Mouse (Mus musculus) T-helper 17 cell (primary cell): ENCODE data around the gene Map3k13.
"Not testable (repeated sequence)": the region's sequence is repeated elsewhere in the genome, so short reads cannot be mapped to it uniquely, and the experiment has no call there.

Experiments used
- in situ Hi-C, 2 experiments: fragments of 300-600 bp; cut with MboI, MseI; formaldehyde crosslinking; loops; 1 replicate in 1 of 2; 2 replicates in 1 of 2; pipeline ENCODE4 v1.15.1; 2025; ENCODE audit warnings: high pct_unique_total_duplicates in 2 of 2

Map3k13 gene

DNA sequence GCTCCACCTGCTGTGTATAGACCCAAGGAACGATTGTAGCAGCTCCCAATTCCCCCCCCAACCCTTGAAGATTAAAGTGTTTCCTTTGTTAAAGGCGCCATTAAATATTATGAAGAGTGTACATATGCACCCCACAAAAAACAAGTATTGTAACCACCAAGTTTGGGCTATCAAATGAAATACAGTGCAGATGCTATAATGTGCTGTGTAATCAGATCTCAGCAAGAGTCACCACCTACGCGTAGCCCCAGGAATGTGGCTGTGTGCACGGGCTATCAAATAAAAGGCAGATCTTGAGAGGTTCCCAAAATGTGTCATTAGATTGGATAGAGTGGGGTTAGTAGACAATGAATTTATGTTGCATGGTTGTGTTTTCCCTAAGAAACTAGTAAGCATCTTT is 925 bp downstream of the Map3k13 start:
- in situ Hi-C loops = loop anchor here in 1 of 2 experiments (25.0 kb wide), 1 partner anchor 1833 kb away; no protein-coding TSS in a partner anchor

DNA sequence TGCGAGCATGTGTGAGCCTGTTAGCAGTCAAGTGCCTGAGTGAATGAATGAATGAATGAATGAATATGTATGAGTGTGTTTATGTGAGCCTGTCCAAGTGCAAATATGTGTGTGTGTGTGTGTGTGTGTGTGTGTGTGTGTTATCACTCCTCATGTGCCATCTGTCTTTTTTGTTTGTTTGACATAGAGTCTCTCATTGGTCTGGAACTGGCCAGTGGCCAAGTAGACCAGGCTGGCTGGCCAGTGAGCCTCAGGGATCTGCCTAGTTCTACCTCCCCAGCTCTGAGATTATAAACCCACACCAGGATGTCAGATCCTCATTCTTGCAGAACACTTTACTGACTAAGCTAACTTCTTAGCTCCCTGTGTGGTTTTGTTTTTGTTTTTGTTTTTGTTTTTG is 10.1 kb downstream of the Map3k13 start:
- in situ Hi-C loops = no loop called here

DNA sequence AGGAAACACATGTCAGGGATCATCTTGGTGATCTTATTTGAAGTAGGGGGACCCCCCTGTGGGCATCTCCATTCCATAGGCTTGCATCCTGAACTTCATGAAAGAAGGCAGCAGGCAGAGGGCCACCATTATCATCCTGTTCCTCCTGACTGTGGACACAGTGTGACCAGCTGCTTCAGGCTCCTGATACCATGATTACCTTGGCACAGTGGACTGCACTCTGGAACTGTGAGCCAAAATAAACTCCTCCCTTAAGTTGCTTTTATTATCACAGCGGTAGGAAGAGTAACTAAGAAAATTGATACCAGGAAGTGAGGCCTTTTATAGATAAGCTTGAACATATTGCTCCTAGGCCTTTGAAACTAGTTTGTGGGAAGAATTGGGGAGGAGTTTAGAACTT is 12.7 kb downstream of the Map3k13 start:
- in situ Hi-C loops = no loop called here

DNA sequence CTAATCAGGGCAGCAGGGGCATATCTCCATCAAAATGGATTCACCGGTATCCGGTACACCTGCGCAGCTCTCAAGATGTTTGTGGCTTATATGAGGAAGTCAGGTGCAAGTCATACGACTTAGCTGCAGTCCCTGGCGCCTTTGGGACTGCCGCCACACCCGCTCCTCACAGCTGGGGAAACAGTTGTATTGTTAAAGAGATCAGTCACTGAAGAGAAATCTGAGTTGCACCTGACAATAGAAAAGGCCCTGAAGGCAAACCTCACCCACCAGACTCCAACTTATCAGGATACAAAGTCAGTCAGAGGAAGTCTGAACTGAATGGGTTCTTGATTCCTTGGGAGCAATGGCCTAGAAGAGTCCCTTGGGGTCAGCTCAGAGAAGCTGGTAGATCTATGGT is 13.6 kb downstream of the Map3k13 start:
- in situ Hi-C loops = not testable (repeated sequence)

DNA sequence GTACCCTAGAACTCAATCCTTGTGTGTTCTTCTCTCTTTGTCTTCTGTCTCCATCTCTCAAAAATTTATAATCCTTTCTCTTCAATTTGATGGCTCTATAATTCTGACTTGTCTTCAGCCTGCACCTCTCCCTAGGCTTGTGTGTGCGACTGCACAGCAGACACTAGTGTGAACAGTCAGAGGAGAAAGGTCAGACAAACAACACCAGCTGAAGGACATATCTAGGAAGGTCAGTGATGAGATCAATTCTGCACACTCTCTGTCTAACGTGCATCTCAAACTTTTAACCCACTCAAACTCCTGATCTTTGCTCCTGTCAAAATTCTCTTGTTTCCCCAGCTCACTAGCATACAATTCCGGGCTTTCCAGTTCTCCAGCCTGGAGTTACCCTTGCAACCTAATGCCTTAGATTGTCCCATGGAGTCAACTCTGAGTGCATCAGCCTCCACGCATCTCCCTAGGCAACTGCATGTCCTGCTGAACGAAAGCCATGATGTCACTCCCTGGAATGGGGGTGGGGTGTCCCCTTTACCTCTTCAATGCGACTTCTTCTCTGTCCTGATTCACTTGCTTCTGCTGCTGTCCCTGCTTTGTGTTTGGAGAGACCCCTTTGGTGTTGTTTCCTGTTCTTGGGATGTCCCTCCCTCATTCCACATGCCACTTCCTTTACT is 19.2 kb downstream of the Map3k13 start:
- in situ Hi-C loops = no loop called here

DNA sequence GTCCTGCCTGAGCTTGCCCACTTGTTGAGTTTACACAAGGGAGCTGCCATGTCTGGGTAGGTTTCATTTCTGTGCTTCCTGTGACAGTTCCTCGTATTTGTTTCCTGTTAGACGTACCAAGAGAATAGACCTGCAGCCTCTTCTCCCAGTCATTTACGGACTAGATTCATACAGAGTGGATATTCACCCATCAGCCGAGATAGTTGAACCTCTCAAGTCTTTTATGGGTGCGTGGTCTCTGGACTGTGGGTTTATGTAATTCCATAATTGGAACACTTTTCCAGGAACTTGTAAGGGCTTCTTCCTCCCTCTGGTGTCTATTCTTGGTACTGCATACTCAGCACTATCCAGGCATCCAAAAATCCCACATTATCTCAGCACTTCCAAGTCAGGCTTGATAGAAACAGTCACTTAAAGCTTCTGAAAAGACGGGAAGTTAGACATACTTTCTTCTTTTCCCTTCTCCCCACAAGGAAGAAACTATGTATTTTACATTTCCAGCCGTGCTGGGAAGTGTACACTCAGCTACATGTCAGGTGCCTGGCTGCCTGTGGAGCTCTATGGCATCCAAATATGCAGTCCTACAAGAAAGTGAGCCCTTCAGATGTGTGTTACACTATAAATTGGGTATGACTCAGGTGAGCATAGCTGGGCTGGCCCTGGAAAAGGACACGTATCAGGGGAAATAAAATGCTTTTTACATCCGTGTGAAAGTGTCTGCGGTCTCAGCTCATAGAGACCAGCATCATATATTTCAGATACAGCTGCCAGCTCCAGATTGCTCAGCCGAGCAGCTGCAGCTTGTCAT is 20.9 kb downstream of the Map3k13 start:
- in situ Hi-C loops = loop anchor here (5.0 kb wide), 2 partner anchors 58 to 318 kb away; no protein-coding TSS in a partner anchor

DNA sequence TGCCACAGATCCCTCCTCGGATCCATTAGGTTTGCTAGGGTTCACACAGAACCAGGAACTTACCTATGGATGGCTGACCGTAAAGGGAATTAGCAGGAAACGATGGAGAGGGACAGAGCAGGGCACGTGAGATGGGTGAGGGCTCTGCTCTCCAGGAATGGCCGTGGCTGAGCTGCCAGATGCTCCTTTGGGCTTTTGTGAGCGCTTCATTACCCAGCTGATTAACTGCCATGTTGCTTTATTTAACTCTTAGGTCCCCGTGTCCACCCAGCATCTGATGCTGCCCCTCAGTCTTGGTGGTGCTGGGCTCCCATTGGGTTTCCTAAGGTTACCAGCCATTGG is 21.5 kb downstream of the Map3k13 start:
- in situ Hi-C loops = loop anchor here (5.0 kb wide), 2 partner anchors 58 to 318 kb away; no protein-coding TSS in a partner anchor

DNA sequence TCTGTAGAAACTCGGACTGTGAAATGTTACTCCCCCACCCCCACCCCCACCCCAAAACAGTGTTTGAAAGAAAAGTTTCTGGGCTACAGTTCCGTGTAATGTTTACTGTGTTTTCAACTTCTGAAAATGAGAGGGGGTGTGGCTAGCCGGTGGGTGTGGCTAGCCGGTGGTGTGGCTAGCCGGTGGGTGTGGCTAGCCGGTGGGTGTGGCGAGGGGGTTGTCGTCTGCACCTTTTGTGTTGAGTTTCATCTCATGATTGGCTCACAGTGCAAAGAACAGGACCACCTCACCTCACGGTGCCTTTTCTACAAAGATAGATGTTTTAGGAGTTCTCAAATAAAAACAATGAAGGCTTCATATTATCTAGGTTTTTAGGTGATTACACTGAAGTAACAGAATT is 24.0 kb downstream of the Map3k13 start:
- in situ Hi-C loops = loop anchor here (5.0 kb wide), 2 partner anchors 61 to 321 kb away; no protein-coding TSS in a partner anchor

DNA sequence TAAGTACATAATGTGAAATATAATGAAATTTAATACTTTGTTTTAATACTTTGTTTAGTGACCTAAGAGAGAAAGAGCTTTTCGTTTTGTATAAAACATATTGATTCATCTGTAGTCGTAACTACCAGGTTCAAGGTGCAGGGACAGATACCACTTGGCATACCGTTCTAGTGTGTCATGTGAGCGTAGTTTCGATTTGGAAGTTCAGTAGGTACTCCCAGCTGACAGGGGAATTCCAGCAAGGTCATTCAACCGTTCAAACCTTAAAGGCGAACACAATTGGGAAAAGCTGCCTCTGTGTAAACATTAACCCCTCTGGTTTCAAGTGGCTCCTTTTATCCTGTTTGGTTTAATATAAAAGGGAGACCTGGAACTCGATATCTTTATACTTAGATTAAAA is 24.5 kb downstream of the Map3k13 start:
- in situ Hi-C loops = loop anchor here (5.0 kb wide), 2 partner anchors 61 to 321 kb away; no protein-coding TSS in a partner anchor

DNA sequence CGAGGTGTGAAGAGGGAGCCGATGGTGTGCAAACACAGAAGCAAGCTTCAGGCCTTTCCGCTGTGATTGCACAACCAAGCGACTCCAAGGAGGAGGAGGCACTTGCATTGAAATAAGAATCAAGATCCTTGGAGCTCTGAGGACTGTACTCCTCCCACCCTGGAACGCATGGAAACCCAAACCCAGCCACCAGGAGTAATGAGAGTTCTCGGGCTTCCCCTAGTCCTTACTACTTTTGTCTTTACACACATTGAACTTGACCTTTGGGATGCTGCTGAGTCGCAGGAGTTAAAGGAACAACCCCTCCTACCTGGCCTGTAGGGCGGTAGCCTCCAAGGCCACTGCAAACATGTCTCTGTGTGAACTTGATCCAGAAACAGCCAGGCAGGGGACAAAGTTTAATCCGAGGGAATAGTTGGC is 31.5 kb downstream of the Map3k13 start:
- in situ Hi-C loops = loop anchor here in 1 of 2 experiments (25.0 kb wide), 1 partner anchor 187 kb away; the partner anchor contains the start of gene Senp2

DNA sequence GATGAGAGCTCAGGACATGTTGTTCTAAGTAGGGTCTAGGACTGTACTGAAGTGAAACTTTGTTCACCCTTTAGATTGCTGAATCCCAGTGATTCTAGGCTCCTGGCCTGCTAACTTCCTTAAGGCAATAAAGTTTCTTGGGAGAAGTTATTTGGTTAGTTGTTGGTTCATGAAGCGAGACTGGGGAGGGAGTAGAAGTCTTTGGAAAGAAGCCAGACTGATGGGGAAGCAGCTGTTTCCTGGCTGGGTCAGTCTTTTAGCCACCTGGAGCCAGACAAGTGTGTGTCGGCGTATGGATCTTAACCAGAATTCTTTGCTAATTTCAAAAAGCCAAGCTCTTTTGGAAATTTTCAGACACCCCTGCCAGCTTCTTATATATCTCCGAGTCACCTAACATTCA is 33.0 kb downstream of the Map3k13 start:
- in situ Hi-C loops = loop anchor here in 1 of 2 experiments (25.0 kb wide), 1 partner anchor 185 kb away; the partner anchor contains the start of gene Senp2

DNA sequence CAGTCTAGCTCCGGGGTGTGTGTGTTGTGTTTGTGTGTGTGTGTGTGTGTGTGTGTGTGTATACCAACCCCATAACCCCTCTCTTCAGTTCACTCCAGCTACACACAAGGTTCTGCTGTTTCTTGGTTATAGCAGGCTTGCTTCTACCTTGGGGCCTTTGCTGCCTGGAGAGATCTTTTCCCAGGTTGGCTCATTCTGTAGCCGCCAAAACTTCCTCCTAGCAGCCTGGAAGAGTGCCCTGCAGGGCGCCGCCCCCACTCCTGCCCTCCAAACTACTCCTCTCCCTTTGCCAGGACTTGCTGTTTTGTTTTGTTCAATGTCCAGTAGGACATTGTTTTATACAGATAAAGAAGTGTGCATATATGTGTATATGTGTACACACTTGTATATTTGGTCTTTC is 33.4 kb downstream of the Map3k13 start:
- in situ Hi-C loops = loop anchor here in 1 of 2 experiments (25.0 kb wide), 1 partner anchor 185 kb away; the partner anchor contains the start of gene Senp2

DNA sequence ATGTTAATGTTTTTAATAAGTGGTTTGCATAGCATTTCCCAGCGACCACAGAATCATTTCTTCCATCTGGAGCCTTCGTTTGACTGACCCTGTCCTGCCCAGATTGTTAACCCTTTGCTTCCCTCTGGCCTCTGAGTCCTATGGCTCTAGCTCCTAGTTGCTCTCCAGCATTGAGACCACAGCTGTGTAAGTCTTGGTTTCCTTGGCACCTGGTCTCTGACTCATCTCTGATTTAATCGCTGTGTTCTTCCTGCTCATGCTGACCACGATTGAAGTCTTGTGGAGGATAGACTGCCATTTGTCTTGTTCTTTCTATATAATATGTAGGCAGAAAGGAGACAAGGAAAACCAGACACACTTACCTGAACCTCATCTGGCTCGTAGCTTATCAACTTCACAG is 35.6 kb downstream of the Map3k13 start:
- in situ Hi-C loops = loop anchor here in 1 of 2 experiments (25.0 kb wide), 1 partner anchor 183 kb away; the partner anchor contains the start of gene Senp2

DNA sequence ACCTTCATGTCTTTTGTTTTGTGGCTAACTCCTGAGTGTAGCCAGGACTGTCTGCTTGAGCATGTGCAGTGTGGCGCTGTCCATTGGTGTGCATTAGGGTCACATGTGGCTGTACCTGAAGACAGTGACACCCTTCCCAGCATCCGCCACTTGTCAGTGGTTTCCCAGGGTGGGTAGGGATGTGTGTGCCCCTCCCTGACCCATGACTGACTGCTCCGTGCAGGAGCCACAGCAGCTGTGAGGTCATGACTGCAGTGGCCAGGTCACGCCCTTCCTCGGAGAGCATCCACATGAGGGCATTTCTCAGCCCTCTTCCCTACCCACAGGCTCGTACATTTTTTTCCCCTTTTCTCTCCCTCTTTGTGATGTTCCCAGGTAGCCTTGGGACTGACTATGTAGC is 36.6 kb downstream of the Map3k13 start:
- in situ Hi-C loops = loop anchor here in 1 of 2 experiments (25.0 kb wide), 1 partner anchor 182 kb away; the partner anchor contains the start of gene Senp2

DNA sequence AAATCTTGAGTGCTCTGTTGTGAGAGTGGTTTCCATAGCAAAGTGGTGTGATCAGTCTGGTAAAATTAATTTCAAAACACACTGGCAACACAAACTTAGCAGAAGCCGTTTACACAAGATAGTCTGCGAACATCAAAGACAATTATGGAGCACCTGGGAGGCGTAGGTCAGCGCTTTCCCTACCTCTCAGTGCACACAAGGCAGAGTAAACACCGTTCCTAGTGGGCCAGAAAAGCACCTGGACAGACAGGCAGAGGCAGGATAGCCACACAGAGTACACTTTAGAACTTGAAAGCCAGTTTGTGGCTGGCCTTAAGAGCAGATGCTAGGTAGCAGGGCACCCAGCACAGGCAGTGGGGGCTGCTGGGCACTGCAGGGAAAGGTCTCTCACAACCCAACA is 37.6 kb downstream of the Map3k13 start:
- in situ Hi-C loops = loop anchor here in 1 of 2 experiments (25.0 kb wide), 1 partner anchor 181 kb away; the partner anchor contains the start of gene Senp2

DNA sequence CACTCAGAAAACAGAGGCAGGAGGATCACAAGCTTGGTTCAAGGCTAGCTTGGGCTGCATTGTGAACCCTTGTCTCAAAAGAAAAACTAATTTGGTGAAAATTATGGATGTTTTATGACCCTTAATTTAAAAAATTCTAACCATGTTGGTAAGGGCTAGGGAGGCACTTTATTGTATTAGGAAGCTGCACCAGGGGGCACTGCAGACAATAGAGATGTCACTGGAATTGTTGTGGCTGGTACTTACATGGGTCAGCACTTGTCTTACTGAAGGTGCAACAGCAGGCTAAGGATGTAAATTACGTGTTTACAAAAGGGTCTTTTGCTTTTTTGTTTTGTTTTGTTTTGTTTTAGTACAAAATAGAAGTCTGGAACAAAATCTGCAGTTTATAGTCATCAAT is 39.3 kb downstream of the Map3k13 start:
- in situ Hi-C loops = loop anchor here in 1 of 2 experiments (25.0 kb wide), 1 partner anchor 179 kb away; the partner anchor contains the start of gene Senp2

DNA sequence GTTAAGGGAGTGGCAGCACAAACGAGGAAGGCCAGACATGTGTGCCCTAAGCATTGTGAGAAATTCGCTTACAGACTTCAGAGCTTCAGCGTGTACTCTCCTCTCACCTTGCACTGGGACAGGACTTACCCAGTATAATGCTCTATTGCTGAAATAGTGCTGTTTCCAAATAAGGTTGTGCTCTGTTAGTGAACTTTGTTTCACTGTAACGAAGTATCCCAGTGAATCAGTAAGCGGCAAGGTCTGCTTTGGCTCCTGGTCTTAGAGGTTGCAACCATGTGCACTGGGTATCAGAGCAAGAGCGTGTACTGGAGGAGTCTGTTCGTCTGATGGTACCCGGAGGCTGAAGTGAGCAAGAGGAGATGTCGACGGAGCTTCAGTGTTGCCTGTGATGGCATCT is 39.8 kb downstream of the Map3k13 start:
- in situ Hi-C loops = loop anchor here in 1 of 2 experiments (25.0 kb wide), 1 partner anchor 178 kb away; the partner anchor contains the start of gene Senp2

DNA sequence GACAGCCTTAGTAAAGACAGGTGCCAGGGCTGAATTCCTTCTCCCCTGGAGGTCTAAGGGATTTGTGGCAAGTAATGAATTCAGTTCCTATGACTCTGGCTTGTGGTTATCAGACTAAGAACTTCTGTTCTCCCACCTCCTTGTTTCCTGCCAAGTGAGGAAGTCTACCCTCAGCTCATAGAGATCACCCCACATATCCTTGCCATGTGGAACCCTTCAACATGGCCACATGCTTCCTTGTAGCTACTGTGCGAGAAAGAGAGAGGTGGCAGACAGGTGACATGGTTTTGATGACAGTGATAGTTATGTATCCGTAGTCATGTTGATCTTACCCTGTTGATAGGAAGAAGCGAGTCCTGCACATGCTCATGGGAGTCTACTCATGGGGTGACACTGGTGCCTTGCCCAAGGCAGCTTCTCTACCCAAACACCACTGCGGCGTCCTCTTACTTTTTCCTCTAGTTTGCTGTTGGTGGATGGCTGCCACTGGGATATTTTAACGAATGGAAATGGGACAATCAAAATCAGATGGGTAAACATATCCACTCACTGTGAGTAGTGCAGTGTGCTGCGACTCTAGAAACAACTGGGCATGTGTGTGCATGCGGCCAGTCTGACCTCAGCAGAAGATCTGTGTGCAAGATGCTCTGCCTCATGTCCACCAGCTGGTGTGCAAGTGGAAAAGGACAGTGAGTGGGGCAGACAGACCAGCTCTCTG is 40.9 kb downstream of the Map3k13 start:
- in situ Hi-C loops = loop anchor here in 1 of 2 experiments (25.0 kb wide), 1 partner anchor 177 kb away; the partner anchor contains the start of gene Senp2

DNA sequence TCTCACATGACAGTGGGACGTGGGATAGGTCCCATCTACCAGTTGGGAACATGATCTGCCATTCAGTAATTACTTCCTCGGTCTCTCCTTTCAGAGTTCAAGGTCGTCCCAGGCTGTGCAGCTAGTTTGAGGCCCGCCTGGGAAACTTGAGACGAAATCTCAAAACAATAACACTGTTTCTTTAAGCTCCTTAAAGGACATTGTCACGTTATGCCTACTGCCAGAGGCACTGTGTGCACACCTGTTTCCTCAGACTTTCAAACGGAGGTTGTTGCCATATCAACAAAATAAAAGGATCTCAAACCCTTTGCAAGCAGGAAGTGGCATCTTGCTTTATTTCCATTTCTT is 41.4 kb downstream of the Map3k13 start:
- in situ Hi-C loops = loop anchor here in 1 of 2 experiments (25.0 kb wide), 1 partner anchor 177 kb away; the partner anchor contains the start of gene Senp2

DNA sequence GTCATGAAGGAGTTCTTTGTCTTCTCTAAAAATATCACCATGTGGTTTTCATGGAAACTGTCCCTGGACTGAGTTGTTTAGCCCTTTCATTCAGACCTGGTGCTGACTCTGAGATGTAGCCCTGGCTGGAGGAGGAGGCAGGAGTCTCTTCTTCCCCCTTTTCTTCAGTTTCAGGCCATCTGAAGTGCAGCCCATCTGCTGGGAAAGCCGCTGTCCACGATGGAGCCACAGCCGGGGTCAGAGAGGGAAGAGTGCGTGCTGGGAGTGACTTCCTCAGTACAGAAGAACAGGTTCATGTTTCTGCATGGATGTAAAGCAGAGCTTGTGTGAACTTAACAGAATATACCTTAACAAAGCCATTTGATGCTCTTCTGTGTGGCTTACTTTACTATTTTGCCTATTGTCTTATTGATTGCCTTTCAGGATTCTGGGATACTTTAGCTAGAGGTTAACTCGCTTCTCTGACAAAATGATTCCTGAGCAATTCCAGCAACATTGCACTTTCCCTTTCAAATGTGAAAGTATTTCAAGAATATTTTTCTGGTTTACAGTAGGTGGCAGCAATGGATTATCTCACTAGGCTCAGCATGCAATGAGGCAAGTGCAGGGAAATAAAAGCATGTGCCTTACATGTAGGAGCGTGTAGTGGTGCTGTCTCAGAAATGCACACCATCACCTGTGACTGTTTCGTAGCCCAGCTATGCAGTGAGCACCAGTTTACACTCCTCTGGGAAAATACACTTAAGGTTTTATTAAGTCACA is 42.3 kb downstream of the Map3k13 start:
- in situ Hi-C loops = loop anchor here in 1 of 2 experiments (25.0 kb wide), 1 partner anchor 176 kb away; the partner anchor contains the start of gene Senp2
